Mouse (Mus musculus) embryonic stem cell, embryonic (primary cell): Measurements from ENCODE around the gene Gpr39.
"Not testable (repeated sequence)": the region's sequence is repeated elsewhere in the genome, so short reads cannot be mapped to it uniquely, and the experiment has no call there.

Experiments used
- CTCF ChIA-PET, 4 experiments: fragments of 300-600 bp in 2 of 4; fragments of 350-600 bp in 2 of 4; sonication (Branson Sonifier 250); formaldehyde crosslinking; loops; one replicate each; lab custom pipeline; 2022; ENCODE audit warnings: inconsistent platforms in 2 of 4; lab: Charles Lee
- POLR2A ChIA-PET, 4 experiments: fragments of 300-600 bp in 2 of 4; fragments of 350-600 bp in 2 of 4; sonication (Branson Sonifier 250); formaldehyde crosslinking; loops; one replicate each; lab custom pipeline; 2022; ENCODE audit warnings: antibody characterized with exemption in 4 of 4, inconsistent platforms in 1 of 4; lab: Charles Lee

Gpr39 gene

GRCm38 (mm10) chr1:125676790-125677273 lies at the start of gene Gpr39:
TSS of gene Gpr39 (plus strand) at chr1:125676995.
- ChIA-PET CTCF (no interaction called here), POLR2A (interaction anchor here in 1 of 4 experiments (0.6 kb wide), 1 partner anchor 404 kb away, joined by 3 read pairs; no protein-coding TSS in a partner anchor)

DNA sequence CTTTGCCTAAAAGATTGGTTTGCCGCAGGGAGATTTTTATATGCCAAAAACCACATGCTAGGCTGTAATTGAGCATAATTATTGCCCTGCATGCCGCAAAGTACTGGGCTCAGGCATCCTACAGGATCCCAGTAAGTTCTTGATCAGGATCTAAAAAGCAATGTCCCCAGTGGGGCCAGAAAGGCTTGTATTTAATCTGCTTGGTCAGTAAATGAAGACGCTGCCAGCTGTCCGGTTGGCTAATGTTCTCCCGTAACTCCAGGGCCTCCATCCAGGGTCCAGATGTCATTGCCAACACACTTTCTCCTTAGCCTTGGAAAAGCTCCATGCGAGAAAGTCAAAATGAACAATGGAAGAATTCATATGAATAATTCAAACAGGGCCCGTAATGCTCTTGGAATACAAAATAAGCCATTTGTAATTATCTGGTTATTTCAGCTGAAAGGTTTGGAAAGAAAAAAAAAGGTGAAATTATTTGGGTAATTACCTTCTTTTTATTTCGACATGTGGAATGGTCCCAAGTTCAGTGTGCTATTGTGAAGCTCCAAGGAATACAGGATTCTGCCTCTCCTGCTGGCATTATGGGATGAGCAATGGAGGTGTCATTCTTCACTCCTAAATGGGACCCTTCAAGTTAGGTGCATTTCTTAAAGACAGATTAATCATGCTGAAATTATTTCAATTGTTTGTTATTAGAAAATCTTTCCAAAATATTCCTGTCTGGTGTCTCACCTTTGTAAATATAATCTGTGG lies 37.1 kb upstream of the Gpr39 start:
- POLR2A ChIA-PET: no interaction called here
- CTCF ChIA-PET: no interaction called here

- CTCF ChIA-PET: interaction anchor here in 1 of 4 experiments (1.0 kb wide), 1 partner anchor 87 kb away, joined by 3 read pairs; no protein-coding TSS in a partner anchor
- POLR2A ChIA-PET: no interaction called here
Measured at GRCm38 (mm10) chr1:125643643-125644042, 33.2 kb upstream of the Gpr39 start.

GRCm38 (mm10) chr1:125646816-125647215 lies 30.0 kb upstream of the Gpr39 start:
- CTCF ChIA-PET: interaction anchor here in 2 of 4 experiments (0.7 to 1.6 kb wide), 2 partner anchors 16 to 35 kb away, joined by 3 read pairs; no protein-coding TSS in a partner anchor
- POLR2A ChIA-PET: not testable (repeated sequence)

- CTCF ChIA-PET: no interaction called here
- POLR2A ChIA-PET: no interaction called here
Measured at GRCm38 (mm10) chr1:125648011-125648410, 28.8 kb upstream of the Gpr39 start.

GRCm38 (mm10) chr1:125649056-125649455 lies 27.7 kb upstream of the Gpr39 start:
- ChIA-PET POLR2A (no interaction called here), CTCF (no interaction called here)

GRCm38 (mm10) chr1:125652836-125653594 lies 23.8 kb upstream of the Gpr39 start:
- CTCF ChIA-PET: interaction anchor here in 2 of 4 experiments (0.7 to 1.5 kb wide), 6 partner anchors 8 to 137 kb away, joined by 3 to 4 read pairs (median 3); no protein-coding TSS in a partner anchor
- POLR2A ChIA-PET: interaction anchor here in 1 of 4 experiments (0.8 to 1.3 kb wide), 3 partner anchors 10 to 101 kb away, joined by 3 read pairs; partner anchors contain the start of gene Slc35f5

DNA sequence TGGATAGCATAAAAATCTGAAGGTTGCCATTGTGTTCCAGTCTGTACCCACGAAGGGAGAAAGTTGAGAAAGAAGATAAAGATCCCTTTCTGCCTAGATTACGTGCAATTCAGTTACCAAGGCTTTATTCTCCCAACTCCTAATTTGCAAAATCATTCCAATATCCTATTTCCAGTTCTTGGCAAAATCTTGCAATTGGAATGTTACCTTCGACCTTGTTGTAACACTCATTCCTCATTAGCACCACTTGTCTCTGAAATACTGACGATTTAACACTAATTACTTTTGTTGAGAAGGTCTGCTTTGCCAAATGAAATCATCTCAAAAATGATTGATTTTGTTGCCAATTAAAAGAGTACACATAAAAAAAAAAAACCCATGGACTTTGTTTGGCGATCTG lies 19.4 kb upstream of the Gpr39 start:
- CTCF ChIA-PET: no interaction called here
- POLR2A ChIA-PET: no interaction called here

- ChIA-PET POLR2A (no interaction called here), CTCF (interaction anchor here in 3 of 4 experiments (0.5 to 1.3 kb wide), 3 partner anchors 9 to 207 kb away, joined by 3 to 5 read pairs (median 4); no protein-coding TSS in a partner anchor)
Measured at GRCm38 (mm10) chr1:125660151-125660550, 16.6 kb upstream of the Gpr39 start.

DNA sequence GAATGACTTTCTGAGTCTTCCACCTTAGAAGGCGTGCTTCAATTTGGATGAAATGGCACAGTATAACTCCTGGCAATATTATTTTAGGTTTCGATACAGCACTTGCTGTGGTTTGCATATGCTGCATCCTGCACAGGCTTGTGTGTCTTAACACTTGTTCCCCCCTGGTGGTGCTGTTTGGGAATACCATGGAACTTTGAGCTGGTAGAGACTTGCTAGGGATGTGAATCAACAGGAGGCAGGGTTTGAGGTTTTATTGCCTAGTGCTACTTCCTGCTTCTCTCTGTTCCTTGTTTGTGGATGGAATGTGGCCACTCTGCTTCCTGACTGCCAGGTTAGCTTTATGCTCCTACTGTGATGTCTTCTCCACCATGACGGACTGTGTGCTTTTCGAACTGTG lies 15.9 kb upstream of the Gpr39 start:
- CTCF ChIA-PET: interaction anchor here in 2 of 4 experiments (1.1 to 1.3 kb wide), 2 partner anchors 8 to 9 kb away, joined by 4 to 5 read pairs; no protein-coding TSS in a partner anchor
- POLR2A ChIA-PET: no interaction called here

DNA sequence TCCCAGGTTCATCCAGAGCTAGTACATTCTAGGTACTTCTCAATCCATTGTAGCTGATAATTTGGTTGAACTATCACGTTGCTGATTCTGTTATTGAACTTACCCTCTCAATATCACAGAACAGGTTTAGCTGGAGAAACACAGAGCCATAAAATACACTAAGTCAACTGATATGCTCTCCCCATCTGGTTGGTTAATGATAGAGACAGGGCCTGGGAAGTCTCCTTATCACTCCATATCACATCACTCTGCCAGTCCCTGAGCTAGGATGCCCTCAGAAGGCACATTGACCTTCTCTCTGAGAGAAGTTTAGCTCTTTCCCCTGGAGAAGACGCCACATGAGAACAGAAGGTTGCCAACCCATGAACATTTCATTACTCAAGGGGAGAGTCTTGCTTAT lies 14.7 kb upstream of the Gpr39 start:
- ChIA-PET CTCF (interaction anchor here in 2 of 4 experiments (0.6 to 1.1 kb wide), 2 partner anchors 10 to 55 kb away, joined by 3 to 4 read pairs; no protein-coding TSS in a partner anchor), POLR2A (no interaction called here)

DNA sequence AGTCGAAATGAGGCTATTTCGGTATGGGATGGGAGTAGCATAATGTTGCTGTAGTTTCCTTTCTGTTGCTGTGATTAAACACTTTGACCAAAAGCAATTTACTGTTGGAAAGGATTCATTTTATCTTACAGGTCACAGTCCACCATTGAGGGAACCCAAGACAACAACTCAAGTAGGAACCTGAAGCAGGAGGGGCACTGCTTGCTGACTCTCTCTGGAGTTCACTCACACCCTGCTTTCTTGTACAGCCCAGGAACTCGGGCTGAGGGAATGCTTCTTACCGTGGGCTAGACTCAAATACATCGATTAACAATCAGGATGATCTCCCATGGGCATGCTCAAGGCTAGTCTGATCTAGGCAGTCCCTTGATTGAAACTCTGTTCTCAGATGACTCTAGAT lies 14.1 kb upstream of the Gpr39 start:
- ChIA-PET CTCF (interaction anchor here in 1 of 4 experiments (0.6 to 0.7 kb wide), 2 partner anchors 16 to 56 kb away, joined by 3 read pairs; no protein-coding TSS in a partner anchor), POLR2A (interaction anchor here in 1 of 4 experiments (0.6 kb wide), 1 partner anchor 10 kb away, joined by 3 read pairs; no protein-coding TSS in a partner anchor)

DNA sequence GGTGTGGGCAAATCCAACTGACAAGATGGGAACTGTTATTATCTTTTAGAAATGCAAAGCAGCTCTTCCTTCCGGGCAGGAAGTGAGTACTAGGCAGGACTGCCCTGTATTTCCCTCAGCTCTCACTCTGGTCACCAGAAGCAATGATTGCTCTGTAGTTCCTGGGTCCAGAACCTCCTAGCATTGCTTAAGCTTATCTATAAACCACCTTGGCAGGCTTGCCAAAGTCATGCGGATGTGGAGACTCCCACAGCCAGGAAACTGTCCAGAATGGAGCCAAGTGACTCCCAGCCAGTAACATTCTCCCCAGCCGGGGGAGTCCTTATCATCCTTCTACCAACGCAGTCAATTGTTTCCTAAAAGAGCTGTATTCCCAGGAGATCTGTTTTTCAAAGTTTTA lies 13.7 kb upstream of the Gpr39 start:
- POLR2A ChIA-PET: interaction anchor here in 1 of 4 experiments (0.6 kb wide), 1 partner anchor 10 kb away, joined by 3 read pairs; no protein-coding TSS in a partner anchor
- CTCF ChIA-PET: interaction anchor here in 1 of 4 experiments (0.7 kb wide), 1 partner anchor 17 kb away, joined by 3 read pairs; no protein-coding TSS in a partner anchor

DNA sequence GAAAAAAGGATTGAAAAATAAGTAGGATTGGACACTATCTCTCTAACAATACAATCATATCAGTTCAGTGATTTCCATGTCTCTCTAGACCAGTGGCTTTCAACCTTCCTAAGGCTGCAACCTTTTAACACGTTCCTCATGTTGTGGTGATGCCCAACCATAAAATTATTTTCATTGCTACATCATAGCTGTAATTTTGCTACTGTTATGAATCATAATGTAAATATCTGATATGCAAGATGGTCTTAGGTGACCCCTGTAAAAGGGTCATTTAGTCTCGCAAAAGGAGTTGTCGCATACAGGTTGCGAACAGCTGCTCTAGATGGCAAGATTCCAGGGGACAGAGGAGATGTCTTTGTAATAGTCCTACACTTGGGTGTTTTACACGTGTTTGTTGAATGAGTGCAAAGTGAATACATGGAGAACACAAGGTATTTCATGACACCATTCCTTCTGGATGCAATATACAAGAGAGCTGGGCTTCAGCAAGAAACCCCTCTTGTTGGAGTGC lies 11.6 kb upstream of the Gpr39 start:
- POLR2A ChIA-PET: interaction anchor here in 1 of 4 experiments (1.4 kb wide), 1 partner anchor 24 kb away, joined by 3 read pairs; no protein-coding TSS in a partner anchor
- CTCF ChIA-PET: no interaction called here

DNA sequence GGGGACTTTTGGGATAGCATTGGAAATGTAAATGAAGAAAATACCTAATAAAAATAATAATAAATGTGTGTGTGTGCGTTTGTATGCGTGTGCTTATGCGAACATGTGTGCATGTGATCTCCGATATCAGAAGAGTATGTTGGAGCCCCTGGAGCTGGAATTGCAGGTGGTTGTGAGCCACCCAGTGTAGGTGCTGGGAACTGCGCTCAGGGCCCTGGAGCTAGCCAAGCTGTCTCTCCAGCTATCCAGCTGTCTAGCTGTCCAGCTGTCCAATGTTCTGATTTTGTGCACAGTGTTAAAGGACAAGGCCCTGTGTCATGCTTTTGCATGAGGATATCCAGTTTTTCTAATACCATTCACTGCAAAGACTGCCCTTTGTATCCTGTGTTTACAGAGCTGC lies 7.8 kb upstream of the Gpr39 start:
- CTCF ChIA-PET: interaction anchor here (0.5 to 1.2 kb wide), 13 partner anchors 8 to 1149 kb away, joined by 3 to 14 read pairs (median 3); no protein-coding TSS in a partner anchor
- POLR2A ChIA-PET: interaction anchor here in 1 of 4 experiments (0.6 kb wide), 1 partner anchor 629 kb away, joined by 3 read pairs; no protein-coding TSS in a partner anchor

DNA sequence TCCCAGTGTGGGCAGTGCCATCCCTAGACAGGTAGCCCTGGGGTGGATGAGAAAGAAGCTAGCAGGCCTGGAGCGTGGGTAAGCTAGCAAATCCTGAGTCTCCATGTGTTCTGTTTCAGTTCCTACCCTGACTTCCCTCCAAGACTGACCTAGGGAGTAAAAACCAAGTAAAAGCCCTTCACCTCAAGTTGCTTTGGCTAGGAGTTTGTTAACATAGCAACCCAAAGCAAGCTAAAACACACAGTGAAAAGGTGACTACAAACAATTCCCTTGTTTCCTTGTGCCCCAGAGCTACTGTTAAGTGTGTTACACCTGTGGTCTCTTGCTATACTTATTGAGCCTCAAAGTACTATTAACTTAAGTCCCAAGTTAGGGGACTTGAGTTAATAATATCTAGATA lies 1.6 kb upstream of the Gpr39 start:
- ChIA-PET POLR2A (no interaction called here), CTCF (interaction anchor here in 1 of 4 experiments (0.6 kb wide), 1 partner anchor 410 kb away, joined by 3 read pairs; no protein-coding TSS in a partner anchor)

- ChIA-PET POLR2A (interaction anchor here in 1 of 4 experiments (0.6 kb wide), 1 partner anchor 404 kb away, joined by 3 read pairs; no protein-coding TSS in a partner anchor), CTCF (no interaction called here)
Measured at GRCm38 (mm10) chr1:125677286-125677685, 491 bp downstream of the Gpr39 start.

DNA sequence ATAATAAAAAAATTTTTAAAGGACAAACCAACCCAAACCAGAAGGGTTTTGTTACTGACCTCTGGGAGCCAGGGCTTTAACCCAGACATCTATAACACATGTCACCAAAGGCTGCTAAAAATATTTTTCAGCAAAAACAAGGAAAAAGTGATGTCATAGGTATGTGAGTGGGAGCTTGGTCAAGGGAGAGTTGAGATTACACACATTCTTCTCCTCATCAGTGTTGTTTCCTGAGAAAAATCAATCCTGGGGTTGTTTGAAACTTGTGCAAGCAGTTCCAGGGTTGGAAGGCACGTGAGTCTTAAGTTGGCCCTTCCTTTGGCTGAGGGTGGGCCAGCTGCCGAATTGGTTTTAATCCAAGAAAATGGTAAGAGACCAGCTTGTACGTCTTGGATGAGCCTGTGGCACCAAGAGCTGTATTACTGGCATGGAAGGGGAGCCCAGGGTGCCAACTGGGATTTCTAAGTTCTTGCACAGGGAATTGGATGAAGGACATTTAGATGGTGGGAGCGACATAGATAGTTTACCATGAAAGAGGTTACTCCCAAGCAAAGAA lies 2.8 kb downstream of the Gpr39 start:
- POLR2A ChIA-PET: no interaction called here

More for the DNA sequence above, 2.8 kb downstream of the Gpr39 start:
- CTCF ChIA-PET: no interaction called here
